Mouse (Mus musculus) myocyte (in vitro differentiated cells): Measurements from ENCODE around the gene Adk.

Experiments
- E2F4 ChIP-seq: IDR thresholded peaks from one replicate; pipeline ENCODE4 v1.6.1; 2011; ENCODE audit warnings: mild to moderate bottlenecking, control low read depth, moderate library complexity; ENCODE audit not compliant: insufficient read depth
- MAX ChIP-seq: IDR thresholded peaks from one replicate; pipeline ENCODE4 v1.6.1; 2011; ENCODE audit warnings: low read depth, mild to moderate bottlenecking, control low read depth
- MYOD1 ChIP-seq, 3 experiments: IDR thresholded peaks; one replicate each; pipeline ENCODE4 v1.6.1; 2011; ENCODE audit warnings: control low read depth in 2 of 3, low read depth in 2 of 3, mild to moderate bottlenecking in 2 of 3, moderate library complexity in 1 of 3; ENCODE audit not compliant: insufficient read length in 2 of 3, control insufficient read depth in 1 of 3
- MYOG ChIP-seq, 3 experiments: IDR thresholded peaks; one replicate each; pipeline ENCODE4 v1.6.1; 2011; ENCODE audit warnings: control low read depth in 2 of 3, low read depth in 2 of 3, mild to moderate bottlenecking in 2 of 3; ENCODE audit not compliant: insufficient read length in 2 of 3, control insufficient read depth in 1 of 3, insufficient read depth in 1 of 3
- POLR2A ChIP-seq: IDR thresholded peaks from one replicate; pipeline ENCODE4 v1.6.1; 2011; ENCODE audit warnings: low read depth, mild to moderate bottlenecking, control low read depth, moderate library complexity; ENCODE audit not compliant: insufficient read length
- POLR2AphosphoS2 ChIP-seq: IDR thresholded peaks from one replicate; pipeline ENCODE4 v1.6.1; 2011; ENCODE audit warnings: low read depth, control low read depth; ENCODE audit not compliant: insufficient read length
- USF1 ChIP-seq: IDR thresholded peaks from one replicate; pipeline ENCODE4 v1.6.1; 2011; ENCODE audit warnings: low read depth, mild to moderate bottlenecking, control low read depth, moderate library complexity

DNA sequence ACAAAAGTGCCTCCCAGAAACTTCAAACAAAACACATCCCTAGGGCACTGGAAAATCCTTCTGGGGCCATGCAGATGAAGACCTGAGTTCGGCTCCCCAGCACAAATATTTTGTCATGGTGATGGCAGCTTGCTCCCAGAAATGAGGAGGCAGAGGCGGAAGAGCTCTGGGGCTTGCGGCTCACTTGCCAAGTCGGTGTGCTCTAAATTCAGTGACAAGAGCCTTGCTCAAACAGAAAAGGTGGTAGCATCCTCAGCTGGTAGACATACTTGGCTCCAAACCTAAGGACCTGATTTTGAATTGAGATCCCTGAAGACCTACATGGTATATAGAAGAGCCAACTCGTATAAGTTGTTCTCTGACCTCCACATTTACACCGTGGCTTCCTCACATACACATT, 292.5 kb downstream of the Adk start:
- TF ChIP-seq USF1 = no peak
- TF ChIP-seq POLR2A = no peak
- TF ChIP-seq E2F4 = no peak
- no peak for TF ChIP-seq MYOG (IDR thresholded peaks at IDR 0.05; ENCODE audit: control insufficient read depth in 1 of 3, insufficient read depth in 1 of 3, insufficient read length in 2 of 3, low read depth in 2 of 3)
- no peak for TF ChIP-seq MYOD1 (IDR thresholded peaks at IDR 0.05; ENCODE audit: control insufficient read depth in 1 of 3, insufficient read length in 2 of 3, low read depth in 2 of 3)
- TF ChIP-seq POLR2AphosphoS2 = no peak
- TF ChIP-seq MAX = no peak
